Mouse (Mus musculus): ENCODE results near the gene Ap2a1.

- TF ChIP-seq CTCF (IDR thresholded peaks at IDR 0.05; ENCODE audit: borderline replicate concordance, insufficient read depth, low read depth, low read length): no peak
- TF ChIP-seq POLR2A (IDR thresholded peaks at IDR 0.05; ENCODE audit: borderline replicate concordance, insufficient read depth, low read length): no peak
Observed at GRCm38 (mm10) chr7:44970231-44970691, 41.0 kb upstream of the Ap2a1 start.
